Mouse (Mus musculus) midbrain, embryonic 16.5 days (tissue): ENCODE results near the gene 1700061G19Rik. TPM values are rescaled to one million over a fixed set of nuclear protein-coding genes. Genes with fewer than 3 reads are reported as not detected.

Source experiments
- ATAC-seq: fragments of 200-750 bp; cut with Nextera tagmentation; 2 replicates; pipeline ENCODE4 v1.8.0; 2017; ENCODE audit warnings: moderate TSS enrichment
- H3K27ac ChIP-seq: fragments of 300-500 bp; sonication (generic); 2 replicates; pipeline ENCODE4 v1.5.1; 2014; ENCODE audit warnings: mild to moderate bottlenecking, low read length, mixed read lengths
- H3K27me3 ChIP-seq: fragments of 300-500 bp; sonication (generic); 2 replicates; pipeline ENCODE4 v1.6.1; 2014; ENCODE audit warnings: low read depth, low read length, mixed read lengths; ENCODE audit not compliant: control insufficient read depth, insufficient read depth
- H3K36me3 ChIP-seq: fragments of 300-500 bp; sonication (generic); 2 replicates; pipeline ENCODE4 v1.6.1; 2014; ENCODE audit warnings: mild to moderate bottlenecking, low read length, moderate library complexity, mixed read lengths; ENCODE audit not compliant: control insufficient read depth, insufficient read depth
- H3K4me1 ChIP-seq: fragments of 300-500 bp; sonication (generic); 2 replicates; pipeline ENCODE4 v1.6.1; 2014; ENCODE audit warnings: mild to moderate bottlenecking, low read length, mixed read lengths; ENCODE audit not compliant: control insufficient read depth, insufficient read depth
- H3K4me2 ChIP-seq: fragments of 300-500 bp; sonication (generic); 2 replicates; pipeline ENCODE4 v1.6.1; 2014; ENCODE audit warnings: mild to moderate bottlenecking, low read length, mixed read lengths
- H3K4me3 ChIP-seq: fragments of 300-500 bp; sonication (generic); 2 replicates; pipeline ENCODE4 v1.5.1; 2014; ENCODE audit warnings: low read depth, mild to moderate bottlenecking, low read length, moderate library complexity, mixed read lengths
- H3K9ac ChIP-seq: fragments of 300-500 bp; sonication (generic); 2 replicates; pipeline ENCODE4 v1.6.1; 2014; ENCODE audit warnings: low read depth, low read length, mixed read lengths
- H3K9me3 ChIP-seq: fragments of 300-500 bp; sonication (generic); replicated peaks from 2 replicates; pipeline ENCODE4 v1.6.1; 2014; ENCODE audit warnings: mild to moderate bottlenecking, low read length, mixed read lengths; ENCODE audit not compliant: control insufficient read depth, poor library complexity, severe bottlenecking
- WGBS: fragments of 180-500 bp; shearing (Covaris S2); extraction: QIAGEN DNeasy Blood & Tissue Kit; methylation state at CpG from one replicate; pipeline ENCODE4 v1.1.7; 2014; 5-methylcytosine and 5-hydroxymethylcytosine counted together
- polyA plus RNA-seq: library from polyadenylated mRNA; unstranded; fragments of >200 nt; fragmentation: Nextera tagmentation; extraction: Ambion mirVana; gene quantifications from 2 replicates; pipeline ENCODE4 v1.2.1, GENCODE M21; 2015

The 1700061G19Rik gene
- polyA plus RNA-seq, 1 experiment from 2014 or later = 0.63 TPM

DNA sequence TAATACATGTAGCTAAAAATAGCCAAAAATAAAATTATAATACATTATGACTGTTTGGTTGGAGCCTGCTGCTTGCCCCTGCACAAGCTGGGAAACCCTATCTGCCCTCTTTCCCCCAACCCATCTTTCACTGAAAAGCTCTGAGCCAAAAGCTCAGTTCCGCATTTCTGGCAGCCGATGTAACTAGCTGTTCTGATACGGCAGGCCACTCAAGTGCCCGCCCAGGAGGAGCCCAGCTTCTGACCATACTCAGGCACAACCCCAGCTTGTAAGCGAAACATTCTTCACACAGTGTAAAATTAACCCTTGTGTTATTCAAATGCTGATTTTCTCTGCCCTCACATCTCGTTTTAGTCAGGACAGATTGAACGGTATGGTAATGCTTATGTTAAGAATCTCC is 16.4 kb upstream of the 1700061G19Rik start:
- Histone ChIP-seq H3K9me3 (no peaks in the 10 kb centered on the region), H3K27me3 (no peaks in the 10 kb centered on the region), H3K4me1 (no peaks in the 10 kb centered on the region), H3K27ac (no peak overlapping the region), H3K9ac (no peak overlapping the region), H3K4me2 (no peak overlapping the region), H3K36me3 (no peaks in the 10 kb centered on the region), H3K4me3 (no peak overlapping the region)
- no peak for ATAC-seq
- 49% methylated on average over 7 of the region's 7 CpGs for WGBS

DNA sequence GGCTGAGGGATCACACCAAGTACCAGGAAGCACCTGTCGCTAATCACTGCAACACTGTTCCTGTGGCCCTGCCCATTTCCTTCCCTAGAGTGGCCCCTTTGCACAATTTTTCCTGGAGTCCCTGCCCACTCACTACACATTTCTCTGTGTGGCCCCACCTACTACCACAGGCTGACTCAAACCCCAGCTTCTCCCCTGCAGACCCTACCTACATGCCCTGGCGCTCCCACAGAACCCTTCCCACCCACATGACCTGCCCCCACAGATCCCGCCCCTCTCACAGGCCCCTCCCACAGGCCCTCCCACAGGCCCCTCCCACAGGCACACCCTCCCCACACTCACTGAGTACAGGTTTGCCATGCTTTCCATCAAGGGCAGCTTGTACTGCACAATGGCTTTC is 14.1 kb upstream of the 1700061G19Rik start:
- ATAC-seq = no peak
- 65% methylated on average over 3 of the region's 3 CpGs for WGBS

DNA sequence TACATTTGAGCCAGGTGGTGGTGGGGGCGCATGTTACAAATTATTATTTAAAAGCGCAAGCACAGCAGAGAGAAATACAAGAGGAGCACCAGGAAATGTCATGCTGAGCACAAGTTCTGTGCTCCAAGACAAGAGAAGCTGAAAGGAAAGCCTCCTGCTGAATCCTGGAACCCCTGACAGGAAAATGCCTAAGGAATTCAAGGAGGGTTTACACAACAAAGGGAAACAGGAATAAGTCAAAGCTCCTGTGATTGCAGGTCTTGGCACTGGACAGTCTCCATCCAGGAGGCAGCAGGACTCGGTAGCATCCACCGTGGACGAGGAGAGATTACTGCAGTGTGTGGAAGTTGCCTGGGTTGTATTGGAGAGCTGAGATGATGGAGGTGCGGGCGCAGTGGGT is 9.2 kb upstream of the 1700061G19Rik start:
- WGBS = 76% methylated on average over 7 of the region's 7 CpGs
- Histone ChIP-seq H3K4me1 (no peaks in the 10 kb centered on the region), H3K4me3 (no peak overlapping the region), H3K9ac (no peak overlapping the region), H3K36me3 (no peaks in the 10 kb centered on the region), H3K27ac (no peak overlapping the region), H3K27me3 (no peaks in the 10 kb centered on the region), H3K9me3 (no peaks in the 10 kb centered on the region), H3K4me2 (no peak overlapping the region)
- ATAC-seq = no peak

More for the DNA sequence above, 14.1 kb upstream of the 1700061G19Rik start:
- no peaks in the 10 kb centered on the region for H3K4me1 ChIP-seq
- H3K27ac ChIP-seq = no peak overlapping the region
- no peaks in the 10 kb centered on the region for H3K36me3 ChIP-seq
- H3K9ac ChIP-seq = no peak overlapping the region
- no peak overlapping the region for H3K4me3 ChIP-seq
- H3K4me2 ChIP-seq = no peak overlapping the region
- H3K9me3 ChIP-seq = no peaks in the 10 kb centered on the region
- no peaks in the 10 kb centered on the region for H3K27me3 ChIP-seq

DNA sequence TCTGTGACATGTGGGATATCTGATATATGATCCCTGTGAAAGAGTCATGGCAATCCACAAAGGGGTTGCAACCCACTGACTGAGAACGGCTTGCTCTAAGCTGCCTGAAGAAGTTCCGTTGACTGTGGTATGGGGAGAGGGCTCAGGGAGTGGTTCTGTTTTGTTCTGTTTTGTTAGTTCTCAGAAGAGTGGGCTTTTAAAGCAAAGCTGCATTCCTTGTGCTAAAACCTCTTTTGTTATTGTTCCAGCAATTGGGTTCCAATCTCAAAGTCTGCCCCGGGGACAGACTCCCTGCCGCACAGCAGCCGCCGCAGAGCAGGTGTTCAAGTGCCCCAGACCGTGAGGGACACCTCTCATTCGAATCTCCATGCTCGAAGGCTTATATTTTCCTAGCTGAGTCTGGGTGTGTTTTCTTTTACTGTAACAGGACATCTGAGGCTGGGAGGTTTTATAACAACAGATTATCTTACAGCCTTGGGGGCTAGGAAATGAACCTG is 5.7 kb upstream of the 1700061G19Rik start:
- no peaks in the 10 kb centered on the region for H3K36me3 ChIP-seq

DNA sequence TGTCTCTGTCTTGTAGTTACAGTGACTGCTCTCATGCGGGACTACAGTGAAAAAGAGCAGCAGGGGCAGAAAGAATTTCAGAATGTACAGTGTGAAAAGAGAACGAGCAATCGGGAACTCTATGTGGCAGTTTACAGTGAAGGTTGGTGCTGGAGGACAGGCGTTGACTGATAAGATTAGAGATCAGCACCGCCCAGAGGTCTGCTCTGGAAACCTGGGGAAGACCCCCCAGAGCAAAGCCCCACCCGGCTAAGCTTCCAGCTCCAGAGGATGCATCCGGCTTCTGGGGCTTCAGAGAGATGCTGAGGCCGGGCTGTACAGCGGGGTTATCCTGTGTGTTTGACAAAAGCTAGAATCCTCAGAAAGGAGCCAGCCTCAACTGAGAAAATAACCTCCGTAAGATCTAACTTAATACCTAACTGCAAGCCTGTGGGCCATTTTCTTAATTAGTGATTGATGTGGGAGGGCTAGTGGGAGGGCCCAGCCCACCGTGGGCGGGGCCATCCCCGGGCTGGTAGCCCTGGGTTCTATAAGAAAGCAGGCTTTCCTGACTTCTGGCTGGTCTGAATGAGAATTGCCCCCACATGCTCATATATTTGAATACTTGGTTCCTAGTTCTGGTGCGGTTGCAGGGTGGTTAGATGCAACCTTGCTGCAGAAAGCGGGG is 4.9 kb upstream of the 1700061G19Rik start:
- Histone ChIP-seq H3K4me1 (no peaks in the 10 kb centered on the region), H3K4me3 (no peak overlapping the region), H3K27ac (no peak overlapping the region), H3K9ac (no peak overlapping the region), H3K9me3 (no peaks in the 10 kb centered on the region), H3K4me2 (no peak overlapping the region), H3K36me3 (no peaks in the 10 kb centered on the region), H3K27me3 (no peaks in the 10 kb centered on the region)
- 81% methylated on average over 15 of the region's 15 CpGs for WGBS
- ATAC-seq = no peak

More for the DNA sequence above, 5.7 kb upstream of the 1700061G19Rik start:
- no peaks in the 10 kb centered on the region for H3K27me3 ChIP-seq
- H3K9ac ChIP-seq = no peak overlapping the region
- WGBS = 42% methylated on average over 9 of the region's 9 CpGs
- H3K4me3 ChIP-seq = no peak overlapping the region
- H3K27ac ChIP-seq = no peak overlapping the region
- no peaks in the 10 kb centered on the region for H3K4me1 ChIP-seq
- no peaks in the 10 kb centered on the region for H3K9me3 ChIP-seq
- no peak overlapping the region for H3K4me2 ChIP-seq
- no peak for ATAC-seq

DNA sequence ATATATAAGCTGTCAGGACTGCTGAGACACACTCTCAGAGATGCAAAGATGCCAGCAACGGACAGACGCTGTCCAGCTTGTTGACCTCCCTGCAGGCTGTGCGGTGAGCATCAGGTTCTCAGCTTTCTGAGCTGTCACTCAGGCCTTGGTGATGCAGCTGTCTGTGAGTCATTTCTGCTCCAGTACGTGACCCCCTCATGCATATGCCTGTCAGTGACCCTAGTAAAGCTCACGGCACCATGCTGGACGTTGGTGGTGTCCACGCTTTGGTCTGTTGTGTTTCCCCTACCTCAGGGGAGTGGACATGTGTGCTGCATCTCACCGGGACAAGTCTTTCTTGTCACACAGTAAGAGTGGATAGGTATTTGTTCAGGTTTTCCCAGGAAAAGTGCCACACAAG is 3.5 kb upstream of the 1700061G19Rik start:
- Histone ChIP-seq H3K27ac (no peak overlapping the region), H3K36me3 (no peaks in the 10 kb centered on the region), H3K4me2 (no peak overlapping the region), H3K9me3 (no peaks in the 10 kb centered on the region), H3K4me3 (no peak overlapping the region), H3K4me1 (no peaks in the 10 kb centered on the region), H3K9ac (no peak overlapping the region), H3K27me3 (no peaks in the 10 kb centered on the region)
- no peak for ATAC-seq
- WGBS = 70% methylated on average over 8 of the region's 8 CpGs

DNA sequence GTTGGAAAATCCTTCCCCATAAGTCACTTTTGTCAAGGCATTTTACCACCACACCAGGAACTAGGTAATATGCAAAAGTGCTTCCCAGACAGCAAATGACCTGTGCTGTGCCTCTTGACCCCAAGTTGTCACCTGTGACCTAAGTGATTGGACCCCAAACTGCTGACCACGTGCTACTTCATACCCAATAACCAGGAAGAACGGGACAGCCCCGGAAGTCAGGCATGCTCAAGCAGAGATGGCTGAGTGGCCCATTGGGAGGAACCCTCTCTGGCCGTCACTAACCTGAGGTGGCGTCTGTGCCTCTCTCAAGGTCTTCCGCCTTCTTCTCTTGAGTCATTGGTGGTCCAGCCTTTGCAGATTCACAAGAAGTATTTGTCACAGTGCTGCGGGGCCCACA is 2.8 kb upstream of the 1700061G19Rik start:
- no peak overlapping the region for H3K9ac ChIP-seq
- H3K36me3 ChIP-seq = no peaks in the 10 kb centered on the region
- H3K9me3 ChIP-seq = no peaks in the 10 kb centered on the region
- no peaks in the 10 kb centered on the region for H3K4me1 ChIP-seq
- WGBS = 79% methylated on average over 7 of the region's 7 CpGs
- no peak overlapping the region for H3K4me3 ChIP-seq
- H3K4me2 ChIP-seq = no peak overlapping the region
- H3K27me3 ChIP-seq = no peaks in the 10 kb centered on the region
- H3K27ac ChIP-seq = no peak overlapping the region
- ATAC-seq = no peak

DNA sequence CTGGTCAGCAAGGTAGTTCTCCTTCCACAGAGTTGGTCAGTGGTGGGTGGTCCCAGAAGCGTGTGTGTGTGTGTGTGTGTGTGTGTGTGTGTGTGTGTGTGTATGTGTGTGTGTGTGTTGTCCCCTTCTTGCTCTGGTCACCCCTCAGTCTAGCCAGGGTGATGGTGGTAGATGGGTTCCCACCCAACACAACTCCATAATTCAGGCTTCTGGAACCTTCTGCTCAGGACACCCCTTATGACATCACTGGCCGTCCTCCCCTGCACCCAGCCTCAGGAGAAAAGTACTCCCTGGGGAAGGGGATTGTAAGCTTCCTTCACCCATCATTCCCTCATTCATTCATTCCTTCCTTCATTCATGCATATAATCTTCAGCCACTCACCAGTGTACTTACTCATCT is 1.0 kb upstream of the 1700061G19Rik start, which contains the start of gene Acsbg2:
Gene Acsbg2 (minus strand): TSS at position 211 of the 400 bp plus-strand sequence.
- no peak for ATAC-seq
- Histone ChIP-seq H3K9me3 (no peaks in the 10 kb centered on the region), H3K4me3 (no peak within 1 kb of the TSS), H3K27me3 (no peaks in the 10 kb centered on the region), H3K9ac (no peak within 1 kb of the TSS), H3K4me1 (no peaks in the 10 kb centered on the region), H3K4me2 (no peak within 1 kb of the TSS), H3K27ac (no peak within 1 kb of the TSS), H3K36me3 (no peaks in the 10 kb centered on the region)
- 100% methylated on average over 2 of the region's 2 CpGs for WGBS

DNA sequence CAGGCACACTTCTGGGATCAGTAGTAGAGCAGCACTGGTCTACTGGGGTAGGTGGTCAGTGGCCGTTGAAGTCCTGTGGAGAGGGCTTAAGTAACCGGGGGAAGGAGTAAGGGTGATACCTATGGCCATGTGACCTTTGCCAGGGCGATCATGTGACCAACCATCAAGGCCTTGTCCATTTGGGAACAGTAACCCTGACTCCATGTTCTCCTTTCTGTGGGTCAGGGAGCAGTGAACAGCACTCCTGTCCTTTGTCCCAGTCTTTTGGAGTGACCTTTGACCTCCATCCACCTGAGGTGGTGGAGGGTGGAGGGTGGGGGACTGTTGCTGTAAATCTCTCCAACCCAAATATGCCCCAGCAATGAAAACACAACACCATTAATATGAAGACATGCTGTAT is 1.2 kb downstream of the 1700061G19Rik start:
- WGBS = 85% methylated on average over 3 of the region's 3 CpGs
- Histone ChIP-seq H3K27ac (no peak overlapping the region), H3K9ac (no peak overlapping the region), H3K4me1 (no peaks in the 10 kb centered on the region), H3K27me3 (no peaks in the 10 kb centered on the region), H3K9me3 (no peaks in the 10 kb centered on the region), H3K36me3 (no peaks in the 10 kb centered on the region), H3K4me2 (no peak overlapping the region), H3K4me3 (no peak overlapping the region)
- no peak for ATAC-seq
